Mouse (Mus musculus) gastrocnemius, postnatal 10 days (tissue): ENCODE results near the gene Ttpal. TPM values are rescaled to one million over a fixed set of nuclear protein-coding genes. Genes with fewer than 3 reads are reported as not detected.
"Not testable (repeated sequence)": the region's sequence is repeated elsewhere in the genome, so short reads cannot be mapped to it uniquely, and the experiment has no call there.

Source experiments
- DNase-seq: peaks from one replicate; pipeline ENCODE4 v3.0.0; 2021; ENCODE audit warnings: mixed read lengths
- total RNA-seq, 2 experiments: library from RNA; stranded (reverse); gene quantifications; 2 replicates each; pipeline ENCODE4 v1.2.3; 2021

Ttpal gene
- total RNA-seq, 2 experiments from 2014 or later: 7.6 to 13.8 TPM

DNA sequence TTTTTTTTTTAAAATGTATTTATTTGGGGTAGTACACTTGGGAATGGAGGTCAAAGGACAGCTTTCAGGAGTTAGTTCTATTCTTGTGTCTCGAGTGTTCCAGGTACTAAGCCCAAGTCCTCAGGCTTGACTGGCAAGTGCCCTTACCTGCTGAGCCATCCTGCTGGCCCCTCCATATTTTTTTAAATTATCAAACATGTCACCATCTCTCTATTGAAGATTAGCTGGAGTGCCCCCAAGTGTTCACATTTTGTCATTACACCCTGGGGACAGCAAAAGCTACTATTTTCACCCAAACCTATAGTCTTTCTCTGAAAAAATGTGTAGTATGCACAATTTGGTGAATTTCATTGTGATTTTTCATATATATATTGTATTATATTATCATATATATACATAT, 10.0 kb upstream of the Ttpal start:
- peak; percentile 25 for DNase-seq

GRCm38 (mm10) chr2:163593636-163594282, 8.4 kb upstream of the Ttpal start:
- DNase-seq: no peak

DNA sequence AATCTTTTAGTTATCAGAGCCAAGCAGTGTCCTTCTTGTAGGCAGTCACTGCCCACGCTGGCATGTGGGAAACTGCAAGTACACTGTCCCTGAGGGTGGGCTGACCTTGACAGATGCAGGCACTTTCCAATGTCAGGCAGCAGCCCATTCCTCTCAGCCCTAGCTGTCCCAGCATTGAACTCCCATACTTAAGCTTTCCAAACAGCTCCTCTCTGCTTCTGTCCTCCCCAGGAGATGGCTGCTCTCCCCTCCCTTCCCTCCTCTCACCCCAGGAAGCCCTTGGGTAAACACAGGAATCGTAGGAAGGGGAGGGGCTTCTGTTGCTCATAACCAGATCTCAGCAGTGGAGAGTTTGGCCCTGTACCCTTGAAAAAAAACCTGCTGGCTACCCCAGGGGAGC, 7.0 kb upstream of the Ttpal start:
- no peak for DNase-seq

DNA sequence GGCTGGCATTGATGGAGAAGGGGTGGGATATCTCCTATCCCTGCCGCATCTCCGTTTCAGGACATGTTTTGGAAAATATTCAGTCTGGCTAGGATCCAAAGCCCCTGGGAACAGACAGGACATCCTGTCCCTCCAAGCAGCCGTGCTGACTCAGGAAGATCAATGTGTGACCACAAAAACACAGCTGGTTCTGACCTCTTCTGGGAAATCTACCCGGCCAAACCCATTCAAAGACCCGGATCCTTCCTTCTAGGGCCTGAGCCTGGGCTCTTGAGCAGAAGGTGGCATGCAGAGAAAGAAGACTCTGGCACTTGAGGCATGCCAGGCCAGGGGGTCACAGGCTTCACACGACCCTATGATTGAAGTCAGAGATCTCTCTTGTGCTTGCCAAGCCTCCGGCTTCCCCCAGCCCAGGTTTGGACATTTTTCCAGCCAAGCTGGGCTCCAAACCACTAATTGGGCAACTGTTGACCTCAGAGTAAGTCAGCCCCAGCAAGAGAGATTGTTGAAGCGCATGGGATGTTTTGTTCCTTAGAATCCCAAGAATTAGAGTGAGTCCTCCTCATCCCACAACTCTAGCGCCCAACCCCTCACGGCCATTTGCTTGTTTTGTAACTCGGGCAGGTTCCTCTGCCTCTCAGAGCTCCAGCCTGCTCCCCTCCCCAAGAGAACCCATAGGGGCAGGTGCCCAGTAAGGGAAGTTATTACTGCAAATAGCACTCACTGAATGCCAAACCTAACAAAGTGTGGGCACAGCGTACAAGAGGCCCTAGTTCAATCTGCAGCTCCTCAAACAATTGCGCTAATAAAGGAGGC, 5.8 kb upstream of the Ttpal start:
- peak; percentile 24 for DNase-seq

DNA sequence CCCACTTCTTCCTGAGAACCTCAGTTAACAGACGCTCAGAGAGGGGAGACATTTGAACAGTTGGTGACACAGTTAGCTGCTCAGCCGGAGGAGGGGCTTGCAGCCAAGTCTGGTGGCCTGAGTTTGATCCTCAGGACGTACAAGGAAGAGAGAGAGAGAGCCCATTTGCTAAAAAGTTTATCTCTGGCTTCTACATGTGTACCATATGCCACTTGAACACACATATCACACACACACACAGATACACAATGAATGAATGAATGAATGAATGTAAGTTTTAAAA, 5.3 kb upstream of the Ttpal start:
- no peak for DNase-seq

- peak; percentile 31 for DNase-seq
Measured at GRCm38 (mm10) chr2:163597661-163598060, 4.5 kb upstream of the Ttpal start.

- DNase-seq: peak; percentile 80
Measured at GRCm38 (mm10) chr2:163599226-163599625, 2.9 kb upstream of the Ttpal start.

- no peak for DNase-seq
Measured at GRCm38 (mm10) chr2:163601066-163601465, 1.0 kb upstream of the Ttpal start.

DNA sequence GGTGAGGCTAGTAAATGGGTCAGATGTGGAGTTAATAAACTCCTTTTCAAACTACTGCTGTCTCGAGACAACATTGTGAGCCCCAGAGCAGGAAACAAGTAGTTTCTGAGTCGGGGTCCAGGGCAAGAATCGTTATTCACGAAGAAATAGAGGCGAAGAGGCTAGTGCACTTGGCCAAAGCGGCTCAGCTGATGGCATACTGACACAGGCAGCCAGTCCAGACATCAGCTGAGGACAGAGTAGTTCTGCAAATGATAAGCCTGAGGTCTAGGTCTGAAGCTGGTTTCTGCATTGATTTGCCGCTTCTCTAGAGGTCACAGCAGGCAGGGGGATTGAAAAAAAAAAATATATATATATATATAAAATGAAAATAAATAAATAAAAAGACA, 408 bp upstream of the Ttpal start:
- no peak for DNase-seq

- no peak for DNase-seq
Measured at GRCm38 (mm10) chr2:163606161-163606560, 4.0 kb downstream of the Ttpal start.

DNA sequence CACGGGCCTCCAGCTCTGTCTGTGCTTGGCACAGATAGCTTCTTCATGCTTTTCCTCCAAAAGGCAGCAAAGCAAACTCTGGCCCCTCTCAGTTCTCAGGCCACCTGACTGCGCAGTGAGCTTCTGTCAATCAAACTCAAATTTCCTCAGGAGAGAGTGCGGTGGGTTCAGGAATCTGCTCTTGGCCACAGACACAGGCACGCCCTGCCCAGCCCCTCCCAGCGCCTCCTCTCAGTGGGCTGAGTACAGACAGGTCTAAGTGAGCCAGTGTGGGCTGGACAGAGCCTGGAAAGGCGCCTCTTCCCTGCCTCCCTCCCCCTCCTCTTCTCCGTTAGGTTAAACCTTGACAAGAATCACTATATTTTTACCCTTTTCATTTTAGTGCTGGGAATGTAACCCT, 5.9 kb downstream of the Ttpal start:
- no peak for DNase-seq

DNA sequence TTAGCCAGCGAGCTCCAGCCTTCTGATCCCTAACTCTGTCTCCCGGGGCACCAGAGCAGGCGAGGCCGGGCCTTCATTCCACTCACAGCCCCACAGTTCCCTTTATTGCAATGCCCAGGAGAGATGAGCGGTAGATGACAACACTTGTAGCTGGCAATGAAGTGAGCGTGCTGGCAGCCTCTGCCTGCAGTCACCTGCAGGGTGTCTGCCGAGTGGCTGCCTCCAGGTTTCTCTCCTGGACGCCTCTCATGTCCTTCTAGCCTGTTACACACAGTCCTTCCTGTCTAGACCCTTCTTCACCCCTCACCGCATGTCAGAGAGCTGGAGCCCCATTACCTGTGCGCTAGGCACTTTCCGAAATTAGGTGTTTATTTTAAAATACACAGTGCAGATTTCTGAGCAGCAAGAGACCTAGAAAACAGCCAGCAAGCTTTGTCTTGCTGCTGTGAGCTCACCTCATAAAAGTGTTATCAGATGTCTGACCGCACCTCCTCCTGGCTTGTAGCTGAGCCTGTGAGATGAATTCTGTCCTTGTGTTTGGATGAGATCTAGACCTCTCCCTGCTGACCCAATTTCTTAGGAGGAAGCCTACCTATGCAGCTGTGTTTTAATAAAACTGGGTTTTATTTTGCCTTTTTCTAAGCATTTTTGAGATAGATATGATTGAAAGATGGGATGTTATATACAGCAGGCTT, 7.3 kb downstream of the Ttpal start:
- no peak for DNase-seq

GRCm38 (mm10) chr2:163611176-163611575, 9.1 kb downstream of the Ttpal start:
- DNase-seq: no peak

DNA sequence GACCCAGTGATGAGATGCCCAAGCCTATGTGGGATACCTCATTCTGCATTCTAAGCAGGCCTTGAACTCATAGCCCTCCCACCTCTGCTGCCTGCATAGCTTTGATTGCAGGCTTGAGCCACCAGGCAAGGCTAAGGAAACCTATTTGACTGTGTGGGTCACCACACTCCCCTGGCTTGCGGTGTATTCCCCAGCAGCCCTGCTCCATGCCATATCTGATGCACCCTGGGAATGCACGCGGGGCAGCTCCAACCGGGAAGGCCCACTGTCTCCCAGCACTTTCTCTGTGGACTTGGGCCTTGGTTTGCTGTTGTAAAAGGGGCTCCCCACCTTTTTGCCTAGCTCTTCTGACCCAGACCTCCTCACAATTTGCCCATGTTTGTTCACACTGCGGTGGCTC, 11.1 kb downstream of the Ttpal start:
- DNase-seq: no peak

DNA sequence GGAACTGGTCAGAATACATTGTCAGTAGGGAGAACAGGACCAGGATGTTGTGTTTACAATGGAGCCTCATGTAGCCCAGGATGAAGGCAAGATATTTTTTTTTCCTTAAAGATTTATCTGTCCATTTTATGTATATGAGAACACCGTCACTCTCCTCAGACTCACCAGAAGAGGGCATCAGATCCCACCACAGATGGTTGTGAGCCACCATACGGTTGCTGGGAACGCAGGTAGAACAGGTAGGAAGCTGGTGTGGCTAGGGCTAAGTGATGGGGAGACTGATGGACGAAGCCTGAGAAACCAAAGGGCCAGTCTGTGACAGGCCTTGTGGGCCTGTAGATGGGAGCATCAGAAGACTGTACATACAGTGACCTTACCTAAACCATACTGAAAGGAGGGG, 11.9 kb downstream of the Ttpal start:
- DNase-seq: no peak

- no peak for DNase-seq
Measured at GRCm38 (mm10) chr2:163615401-163615800, 13.3 kb downstream of the Ttpal start.

DNA sequence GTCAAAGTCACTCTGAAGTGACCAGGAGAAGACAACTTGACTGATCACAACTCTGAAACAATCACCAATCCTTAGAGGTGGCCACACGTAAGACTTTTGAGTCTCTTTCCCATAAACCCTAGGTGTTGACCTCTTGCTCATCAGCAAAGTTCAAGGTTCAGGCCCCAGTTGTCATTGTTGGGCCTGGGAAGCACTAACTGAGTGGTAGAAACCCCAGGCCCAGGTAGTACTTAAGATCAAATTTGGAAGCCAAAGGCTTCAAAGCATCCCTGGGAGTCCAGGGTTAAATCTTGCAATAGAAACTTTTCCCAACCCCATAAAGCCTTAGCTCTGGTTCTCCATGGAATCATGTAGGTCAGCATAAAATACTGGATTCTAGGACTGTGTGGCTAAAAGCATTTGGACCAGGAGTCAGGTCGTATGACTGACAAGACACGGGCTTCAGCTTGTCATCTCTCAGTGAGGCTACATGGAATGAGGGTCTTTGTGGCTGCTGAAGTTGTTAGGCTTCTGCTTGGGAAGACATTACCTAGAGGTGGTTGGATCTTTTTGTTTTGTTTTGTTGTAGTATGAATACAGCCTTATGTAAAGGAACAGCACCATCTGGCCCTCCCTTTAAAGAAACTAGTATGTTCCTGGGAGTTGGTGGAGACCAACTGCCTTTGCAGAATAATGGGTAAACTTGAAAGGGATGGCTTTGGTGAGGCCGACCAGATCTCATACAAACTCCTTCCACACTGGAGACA, 14.0 kb downstream of the Ttpal start:
- DNase-seq: no peak

DNA sequence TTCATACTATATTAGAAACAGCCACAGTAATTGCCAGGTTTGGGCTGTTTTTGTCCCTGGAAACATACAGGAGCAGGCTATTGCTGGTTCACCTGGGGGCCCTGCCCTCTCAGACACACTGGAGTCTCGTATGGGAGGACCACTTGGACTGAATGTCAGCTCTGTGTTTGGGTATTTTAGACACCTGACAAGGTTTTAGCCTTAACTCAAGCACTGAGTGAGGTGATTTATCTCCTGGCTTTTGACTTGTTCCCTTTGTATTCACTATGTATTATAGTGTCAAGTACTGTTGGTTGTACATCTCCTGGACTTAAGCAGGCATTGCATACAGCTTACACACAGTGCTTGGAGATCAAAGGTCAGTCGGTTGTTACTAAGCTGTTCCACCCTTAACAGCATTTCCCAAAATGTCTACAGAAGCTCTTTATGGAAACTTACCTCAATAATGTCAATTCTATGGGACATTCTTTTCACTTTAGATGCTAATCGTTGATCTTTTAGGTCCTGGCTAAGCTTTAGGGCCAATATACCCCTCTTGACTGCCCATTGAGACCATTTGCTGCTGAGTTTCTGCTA, 14.6 kb downstream of the Ttpal start:
- no peak for DNase-seq

- DNase-seq: no peak
Measured at GRCm38 (mm10) chr2:163617232-163617863, 15.2 kb downstream of the Ttpal start.

- DNase-seq: no peak
Measured at GRCm38 (mm10) chr2:163617874-163618273, 15.8 kb downstream of the Ttpal start.

- no peak for DNase-seq
Measured at GRCm38 (mm10) chr2:163620451-163620850, 18.3 kb downstream of the Ttpal start.

- not testable (repeated sequence) for DNase-seq
Measured at GRCm38 (mm10) chr2:163621401-163621800, 19.3 kb downstream of the Ttpal start.
